Mouse (Mus musculus) heart, embryonic 13.5 days (tissue): Measurements from ENCODE around the gene Uhrf1. TPM values are rescaled to one million over a fixed set of nuclear protein-coding genes. Genes with fewer than 3 reads are reported as not detected.

Source experiments
- ATAC-seq: fragments of 200-750 bp; cut with Nextera tagmentation; 2 replicates; pipeline ENCODE4 v1.8.0; 2017; ENCODE audit warnings: moderate TSS enrichment; ENCODE audit not compliant: insufficient number of reproducible peaks, low FRiP score, low TSS enrichment; ENCODE audit errors: extremely low read depth
- H3K27ac ChIP-seq: fragments of 300-500 bp; sonication (generic); replicated peaks from 2 replicates; pipeline ENCODE4 v1.5.1; 2015; ENCODE audit warnings: moderate library complexity, mild to moderate bottlenecking, inconsistent platforms
- H3K27me3 ChIP-seq: fragments of 300-500 bp; sonication (generic); replicated peaks from 2 replicates; pipeline ENCODE4 v1.6.1; 2015; ENCODE audit warnings: mild to moderate bottlenecking, inconsistent platforms
- H3K36me3 ChIP-seq: fragments of 300-500 bp; sonication (generic); 2 replicates; pipeline ENCODE4 v1.6.1; 2015; ENCODE audit warnings: mild to moderate bottlenecking, inconsistent platforms
- H3K4me1 ChIP-seq: fragments of 300-500 bp; sonication (generic); 2 replicates; pipeline ENCODE4 v1.6.1; 2015; ENCODE audit warnings: inconsistent platforms
- H3K4me2 ChIP-seq: fragments of 300-500 bp; sonication (generic); 2 replicates; pipeline ENCODE4 v1.6.1; 2015; ENCODE audit warnings: inconsistent platforms, mild to moderate bottlenecking, moderate library complexity
- H3K4me3 ChIP-seq: fragments of 300-500 bp; sonication (generic); 2 replicates; pipeline ENCODE4 v1.5.1; 2015; ENCODE audit warnings: moderate library complexity, mild to moderate bottlenecking, inconsistent platforms
- H3K9ac ChIP-seq: fragments of 300-500 bp; sonication (generic); 2 replicates; pipeline ENCODE4 v1.6.1; 2015; ENCODE audit warnings: inconsistent platforms, mild to moderate bottlenecking, moderate library complexity
- H3K9me3 ChIP-seq: fragments of 300-500 bp; sonication (generic); 2 replicates; pipeline ENCODE4 v1.6.1; 2016; ENCODE audit warnings: inconsistent platforms
- WGBS: fragments of 180-500 bp; shearing (Covaris S2); methylation state at CpG from one replicate; pipeline ENCODE4 v1.1.7; 2015; ENCODE audit warnings: mixed read lengths; 5-methylcytosine and 5-hydroxymethylcytosine counted together
- polyA plus RNA-seq: library from polyadenylated mRNA; unstranded; fragments of >200 nt; fragmentation: Nextera tagmentation; extraction: Ambion mirVana; gene quantifications from 2 replicates; pipeline ENCODE4 v1.2.1, GENCODE M21; 2015

Gene Uhrf1
- polyA plus RNA-seq, 1 experiment from 2014 or later = 70.7 TPM

DNA sequence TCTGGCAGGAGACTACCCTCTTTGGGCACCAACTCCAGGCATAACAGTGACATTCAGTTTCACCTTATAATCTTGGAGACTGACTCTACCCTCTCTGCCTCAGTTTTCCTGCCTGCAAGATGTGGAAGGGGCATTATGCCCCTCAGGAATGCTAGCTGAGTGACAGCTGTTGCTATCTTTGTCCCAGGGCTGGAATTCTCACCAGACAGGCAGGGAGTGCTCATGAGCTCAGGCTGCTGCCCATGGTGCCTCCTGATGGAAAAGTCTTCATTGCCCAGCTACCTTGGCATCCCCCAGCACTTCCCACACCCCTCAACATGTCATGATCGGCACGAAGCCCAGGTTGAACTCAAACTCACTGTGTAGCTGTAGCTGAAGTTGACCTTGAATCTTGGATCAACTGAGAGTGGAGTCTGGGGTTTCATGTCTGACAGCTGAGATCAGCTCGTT is 40.5 kb upstream of the Uhrf1 start:
- no peak for ATAC-seq
- H3K27me3 ChIP-seq = no peaks in the 10 kb centered on the region
- H3K9ac ChIP-seq = peak overlapping the region; percentile 75
- H3K9me3 ChIP-seq = no peaks in the 10 kb centered on the region
- H3K36me3 ChIP-seq = peaks cover 58% of the 10 kb centered on the region
- no peak overlapping the region for H3K4me3 ChIP-seq
- peak overlapping the region; percentile 30 for H3K4me2 ChIP-seq
- 45% methylated on average over 3 of the region's 3 CpGs for WGBS
- peak overlapping the region; percentile 88 for H3K27ac ChIP-seq
- H3K4me1 ChIP-seq = peaks cover 66% of the 10 kb centered on the region

DNA sequence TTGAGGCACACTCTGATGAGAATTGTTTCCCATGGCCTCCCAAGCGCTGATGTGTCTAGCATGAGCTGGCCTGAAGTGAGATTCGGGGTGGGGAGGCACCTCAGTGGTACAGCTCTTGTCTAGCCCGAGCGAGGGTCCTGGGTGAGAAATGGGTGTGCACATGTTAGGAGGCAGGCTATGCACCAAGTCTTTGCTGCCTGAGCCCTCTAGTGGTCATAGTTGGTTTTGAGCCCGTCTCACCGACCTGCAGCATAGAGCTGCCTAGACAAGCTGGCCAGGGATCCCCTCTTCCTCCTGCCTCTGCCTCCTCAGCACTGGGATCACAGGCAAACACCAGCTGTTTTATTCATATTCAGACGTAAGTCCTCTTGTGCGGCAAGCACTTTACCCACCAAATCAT is 39.1 kb upstream of the Uhrf1 start:
- Histone ChIP-seq H3K27me3 (no peaks in the 10 kb centered on the region), H3K4me2 (no peak overlapping the region), H3K9me3 (no peaks in the 10 kb centered on the region), H3K36me3 (peaks cover 46% of the 10 kb centered on the region), H3K4me1 (peaks cover 52% of the 10 kb centered on the region), H3K4me3 (no peak overlapping the region), H3K27ac (no peak overlapping the region), H3K9ac (no peak overlapping the region)
- WGBS = 18% methylated on average over 8 of the region's 8 CpGs
- no peak; the same call in 1 of the 2 replicates for ATAC-seq

DNA sequence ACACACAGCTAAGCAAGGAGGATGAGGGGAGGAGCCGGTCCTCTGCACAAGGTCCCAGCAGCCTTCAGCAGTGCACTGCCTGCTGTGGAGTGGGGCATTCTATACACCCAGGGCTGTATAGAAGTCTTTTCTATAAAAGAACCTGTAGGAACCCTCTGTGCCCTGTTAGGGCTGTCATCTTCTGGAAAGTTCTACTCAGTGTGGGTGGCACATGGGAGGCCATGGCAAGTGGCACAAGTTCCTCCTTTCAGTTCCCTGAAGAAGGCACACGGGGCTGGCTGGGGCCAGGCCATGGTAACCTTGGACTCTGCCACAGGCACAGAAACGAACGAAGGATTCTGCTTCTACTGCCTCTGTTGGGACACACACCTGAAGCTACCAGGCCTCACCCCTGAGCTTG is 38.1 kb upstream of the Uhrf1 start:
- peaks cover 41% of the 10 kb centered on the region for H3K36me3 ChIP-seq
- whole genome bisulfite sequencing = 87% methylated on average over 4 of the region's 4 CpGs
- ATAC-seq = no peak
- H3K4me1 ChIP-seq = peaks cover 50% of the 10 kb centered on the region
- H3K9me3 ChIP-seq = no peaks in the 10 kb centered on the region
- no peak overlapping the region for H3K4me2 ChIP-seq
- no peak overlapping the region for H3K4me3 ChIP-seq
- no peak overlapping the region for H3K9ac ChIP-seq
- no peaks in the 10 kb centered on the region for H3K27me3 ChIP-seq
- H3K27ac ChIP-seq = no peak overlapping the region

DNA sequence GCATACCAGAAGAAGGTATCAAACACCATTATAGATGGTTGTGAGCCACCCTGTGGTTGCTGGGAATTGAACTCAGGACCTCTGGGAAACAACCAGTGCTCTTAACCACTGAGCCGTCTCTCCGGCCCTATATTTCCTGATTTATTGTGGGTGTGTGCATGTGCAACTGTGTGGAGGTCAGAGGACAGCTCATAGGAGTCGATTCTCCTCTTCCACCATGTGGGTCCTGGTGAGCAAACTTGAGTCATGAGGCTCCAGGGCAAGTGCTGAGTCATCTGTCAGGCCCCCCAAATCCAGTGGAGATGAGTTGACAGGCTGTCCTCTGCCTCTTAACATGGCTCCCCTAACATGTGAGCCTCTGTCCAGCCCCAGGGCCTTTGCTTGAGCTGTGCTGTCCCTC is 37.3 kb upstream of the Uhrf1 start:
- Histone ChIP-seq H3K36me3 (peaks cover 41% of the 10 kb centered on the region), H3K9me3 (no peaks in the 10 kb centered on the region), H3K4me3 (no peak overlapping the region), H3K4me2 (no peak overlapping the region), H3K27me3 (no peaks in the 10 kb centered on the region), H3K27ac (0 out of 2 replicates have a peak overlapping the region, but pooled peaks have one; percentile 15), H3K4me1 (peaks cover 41% of the 10 kb centered on the region), H3K9ac (peak overlapping the region; percentile 50; the same call in 1 of the 2 replicates)
- ATAC-seq = no peak
- 90% methylated on average over 3 of the region's 3 CpGs for WGBS

GRCm38 (mm10) chr17:56266271-56266670 is 36.9 kb upstream of the Uhrf1 start:
- 41% methylated on average over 3 of the region's 3 CpGs for WGBS
- Histone ChIP-seq H3K4me1 (peaks cover 37% of the 10 kb centered on the region), H3K27ac (0 out of 2 replicates have a peak overlapping the region, but pooled peaks have one; percentile 15), H3K9ac (peak overlapping the region; percentile 50; the same call in 1 of the 2 replicates), H3K4me3 (no peak overlapping the region), H3K4me2 (no peak overlapping the region), H3K27me3 (no peaks in the 10 kb centered on the region), H3K36me3 (peaks cover 42% of the 10 kb centered on the region), H3K9me3 (no peaks in the 10 kb centered on the region)
- no peak for ATAC-seq

- Histone ChIP-seq H3K4me1 (peaks cover 37% of the 10 kb centered on the region), H3K9me3 (no peaks in the 10 kb centered on the region), H3K9ac (peak overlapping the region; percentile 81), H3K27ac (peak overlapping the region; percentile 87), H3K4me3 (peak overlapping the region; percentile 51), H3K4me2 (peak overlapping the region; percentile 69), H3K27me3 (no peaks in the 10 kb centered on the region), H3K36me3 (peaks cover 48% of the 10 kb centered on the region)
- ATAC-seq = peak; percentile 61; the same call in 1 of the 2 replicates
- 19% methylated on average over 12 of the region's 12 CpGs for WGBS
Observed at GRCm38 (mm10) chr17:56269153-56269630, 33.9 kb upstream of the Uhrf1 start.

GRCm38 (mm10) chr17:56269741-56270140 is 33.4 kb upstream of the Uhrf1 start:
- Histone ChIP-seq H3K4me2 (peak overlapping the region; percentile 69), H3K36me3 (peaks cover 52% of the 10 kb centered on the region), H3K9ac (peak overlapping the region; percentile 81), H3K4me1 (peaks cover 41% of the 10 kb centered on the region), H3K27me3 (no peaks in the 10 kb centered on the region), H3K27ac (peak overlapping the region; percentile 87), H3K4me3 (peak overlapping the region; percentile 51), H3K9me3 (no peaks in the 10 kb centered on the region)
- no peak for ATAC-seq
- WGBS = 72% methylated on average over 3 of the region's 3 CpGs

DNA sequence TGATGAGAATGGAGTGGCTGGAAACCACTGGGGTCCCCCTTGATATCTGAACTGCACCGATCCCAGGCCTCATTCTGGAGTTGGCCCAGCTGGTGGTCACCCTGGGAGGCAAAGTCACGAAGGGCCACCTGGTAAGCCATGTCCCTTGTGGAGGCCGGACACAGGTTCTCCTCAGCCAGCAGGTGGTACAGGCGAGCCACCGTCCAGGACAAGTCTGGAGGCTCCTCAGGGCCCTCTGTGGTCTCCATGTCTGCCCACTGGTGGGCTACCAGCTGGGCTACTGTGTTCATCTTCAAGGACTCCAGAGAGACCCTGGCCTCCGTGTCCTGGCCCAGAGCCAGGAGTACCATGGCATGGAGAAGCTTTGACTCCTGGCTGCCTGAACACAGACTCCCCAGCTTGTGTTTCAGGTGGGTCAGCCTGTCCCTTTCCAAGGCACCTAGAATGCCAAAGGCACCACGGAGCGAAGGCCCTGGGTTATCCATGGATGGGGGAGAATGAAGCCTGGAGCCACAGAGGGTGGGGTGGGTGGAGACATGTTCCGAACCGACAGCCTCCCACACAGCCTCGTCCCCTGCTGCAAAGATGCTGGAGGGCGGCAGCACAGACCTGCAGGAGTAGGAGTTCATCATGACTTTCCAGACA is 31.4 kb upstream of the Uhrf1 start:
- 84% methylated on average over 12 of the region's 12 CpGs for WGBS
- Histone ChIP-seq H3K9ac (no peak overlapping the region), H3K27me3 (no peaks in the 10 kb centered on the region), H3K27ac (no peak overlapping the region), H3K36me3 (peaks cover 48% of the 10 kb centered on the region), H3K4me3 (no peak overlapping the region), H3K9me3 (no peaks in the 10 kb centered on the region), H3K4me2 (no peak overlapping the region), H3K4me1 (peaks cover 42% of the 10 kb centered on the region)
- no peak for ATAC-seq

- Histone ChIP-seq H3K4me2 (no peak overlapping the region), H3K27me3 (no peaks in the 10 kb centered on the region), H3K36me3 (peaks cover 50% of the 10 kb centered on the region), H3K27ac (no peak overlapping the region), H3K9ac (0 out of 2 replicates have a peak overlapping the region, but pooled peaks have one; percentile 55), H3K9me3 (no peaks in the 10 kb centered on the region), H3K4me3 (no peak overlapping the region), H3K4me1 (peaks cover 50% of the 10 kb centered on the region)
- ATAC-seq = no peak
- WGBS = 68% methylated on average over 3 of the region's 3 CpGs
Observed at GRCm38 (mm10) chr17:56272644-56273043, 30.5 kb upstream of the Uhrf1 start.

GRCm38 (mm10) chr17:56273482-56273881 is 29.6 kb upstream of the Uhrf1 start:
- ATAC-seq = no peak
- H3K27ac ChIP-seq = no peak overlapping the region
- no peaks in the 10 kb centered on the region for H3K9me3 ChIP-seq
- H3K4me3 ChIP-seq = no peak overlapping the region
- no peak overlapping the region for H3K4me2 ChIP-seq
- peak overlapping the region; percentile 4; the same call in 1 of the 2 replicates for H3K9ac ChIP-seq
- no peaks in the 10 kb centered on the region for H3K27me3 ChIP-seq
- 79% methylated on average over 7 of the region's 7 CpGs for WGBS
- peaks cover 58% of the 10 kb centered on the region for H3K36me3 ChIP-seq
- H3K4me1 ChIP-seq = peaks cover 58% of the 10 kb centered on the region

- Histone ChIP-seq H3K36me3 (peaks cover 63% of the 10 kb centered on the region), H3K9ac (no peak overlapping the region), H3K4me3 (no peak overlapping the region), H3K4me1 (peaks cover 61% of the 10 kb centered on the region), H3K9me3 (no peaks in the 10 kb centered on the region), H3K27me3 (no peaks in the 10 kb centered on the region), H3K4me2 (no peak overlapping the region), H3K27ac (no peak overlapping the region)
- no peak for ATAC-seq
- 77% methylated on average over 5 of the region's 5 CpGs for WGBS
Observed at GRCm38 (mm10) chr17:56273986-56274385, 29.1 kb upstream of the Uhrf1 start.
